In genomic region chr13:113394591-113394990, GRCm38 (mm10) we compare ENCODE assay signal across 13 mouse cellular contexts.
DNase-seq lines count a peak whose midpoint lies in the region; ATAC-seq and TF ChIP-seq lines count a peak whose summit lies in the region.
"Had no signal": no experiment of that assay in that cellular context is flagged by ENCODE, and none has a peak within 500 bp of the region (broad histone marks: within the 10 kb centered on the region; RNA-seq: fewer than 3 reads in every experiment).

No protein-coding gene starts in this region.

- TF ChIP-seq CTCF in stomach, postnatal 0 days (IDR thresholded peaks at IDR 0.05; ENCODE audit: low read depth): no peak
- no peak for TF ChIP-seq CTCF in layer of hippocampus, adult 2 months (conservative IDR thresholded peaks at IDR 0.05)

- no peak for ATAC-seq in kidney, embryonic 16.5 days (ENCODE audit: low FRiP score, low TSS enrichment)
- ATAC-seq in stomach, postnatal 0 days (ENCODE audit: low FRiP score, low TSS enrichment): no peak
- no peak for ATAC-seq in forebrain, embryonic 13.5 days
- ATAC-seq: hindbrain, postnatal 0 days had no signal

- H3K4me1 ChIP-seq in kidney, embryonic 16.5 days (ENCODE audit: insufficient read depth, low read length): no peaks in the 10 kb centered on the region
- no peaks in the 10 kb centered on the region for H3K4me1 ChIP-seq in stomach, postnatal 0 days (replicated peaks; ENCODE audit: control insufficient read depth, insufficient read depth)
- H3K4me1 ChIP-seq in forebrain, embryonic 13.5 days: no peaks in the 10 kb centered on the region
- H3K4me1 ChIP-seq: liver, embryonic 13.5 days had no signal

- no peak overlapping the region for H3K4me3 ChIP-seq in kidney, embryonic 16.5 days (ENCODE audit: low read length)
- H3K4me3 ChIP-seq in stomach, postnatal 0 days (ENCODE audit: low read depth, low read length): no peak overlapping the region
- no peak overlapping the region for H3K4me3 ChIP-seq in layer of hippocampus, adult 2 months
- H3K4me3 ChIP-seq in forebrain, embryonic 13.5 days: no peak overlapping the region
- H3K4me3 ChIP-seq: liver, embryonic 13.5 days had no signal

- WGBS in kidney, embryonic 16.5 days: 73% methylated on average over 15 of the region's 15 CpGs
- WGBS in stomach, postnatal 0 days: 65% methylated on average over 15 of the region's 15 CpGs
- WGBS in forebrain, embryonic 13.5 days: 92% methylated on average over 15 of the region's 15 CpGs

- no peaks in the 10 kb centered on the region for H3K36me3 ChIP-seq in kidney, embryonic 16.5 days (ENCODE audit: insufficient read depth, low read length)
- no peaks in the 10 kb centered on the region for H3K36me3 ChIP-seq in stomach, postnatal 0 days (ENCODE audit: control insufficient read depth, insufficient read depth, low read length)
- H3K36me3 ChIP-seq in forebrain, embryonic 13.5 days (ENCODE audit: poor library complexity, severe bottlenecking): no peaks in the 10 kb centered on the region
- H3K36me3 ChIP-seq: liver, embryonic 13.5 days had no signal

- TF ChIP-seq EP300 in stomach, postnatal 0 days (optimal IDR thresholded peaks at IDR 0.05): no peak

- no peak overlapping the region for H3K9ac ChIP-seq in kidney, embryonic 16.5 days (replicated peaks; ENCODE audit: low read length)
- H3K9ac ChIP-seq in stomach, postnatal 0 days (ENCODE audit: low read length): no peak overlapping the region
- H3K9ac ChIP-seq in forebrain, embryonic 13.5 days: no peak overlapping the region
- H3K9ac ChIP-seq: liver, embryonic 13.5 days had no signal

- H3K27me3 ChIP-seq in kidney, embryonic 16.5 days (ENCODE audit: insufficient read depth, low read length): no peaks in the 10 kb centered on the region
- no peaks in the 10 kb centered on the region for H3K27me3 ChIP-seq in stomach, postnatal 0 days (ENCODE audit: control insufficient read depth, insufficient read depth, low read length)
- no peaks in the 10 kb centered on the region for H3K27me3 ChIP-seq in forebrain, embryonic 13.5 days
- H3K27me3 ChIP-seq: liver, embryonic 13.5 days had no signal

- no peak overlapping the region for H3K27ac ChIP-seq in kidney, embryonic 16.5 days (ENCODE audit: low read length)
- H3K27ac ChIP-seq in stomach, postnatal 0 days (replicated peaks): no peak overlapping the region
- H3K27ac ChIP-seq in layer of hippocampus, adult 2 months: no peak overlapping the region
- no peak overlapping the region for H3K27ac ChIP-seq in forebrain, embryonic 13.5 days
- H3K27ac ChIP-seq: hindbrain, postnatal 0 days; liver, embryonic 13.5 days had no signal

- H3K9me3 ChIP-seq in kidney, embryonic 16.5 days (ENCODE audit: low read length): no peaks in the 10 kb centered on the region
- H3K9me3 ChIP-seq in stomach, postnatal 0 days (ENCODE audit: control insufficient read depth, low read length): no peaks in the 10 kb centered on the region
- H3K9me3 ChIP-seq in forebrain, embryonic 13.5 days (replicated peaks): no peaks in the 10 kb centered on the region
- H3K9me3 ChIP-seq: liver, embryonic 13.5 days had no signal

- no peak for DNase-seq in kidney, postnatal 14 days
- peak; percentile 13 for DNase-seq in right cerebral cortex, postnatal 4 days
- no peak for DNase-seq in right cerebral cortex, postnatal 25 days
- DNase-seq in gastrocnemius, postnatal 4 days (ENCODE audit: low spot score in 2 of 2): peak; percentile 46 to 72
- peak; percentile 14 for DNase-seq in stomach, postnatal 0 days (ENCODE audit: low spot score)
- no peak for DNase-seq in layer of hippocampus, adult 2 months (ENCODE audit: low spot score in 2 of 2)
- DNase-seq: adrenal gland, postnatal 10 days; liver, embryonic 13.5 days; spleen, adult 18-20 months; thymus, adult 18-20 months had no signal

- H3K4me2 ChIP-seq in kidney, embryonic 16.5 days (replicated peaks; ENCODE audit: low read depth, low read length): peak overlapping the region; percentile 5; the same call in 1 of the 2 replicates
- H3K4me2 ChIP-seq in stomach, postnatal 0 days (replicated peaks; ENCODE audit: low read depth): no peak overlapping the region; the same call in 1 of the 2 replicates
- H3K4me2 ChIP-seq in forebrain, embryonic 13.5 days: no peak overlapping the region
- H3K4me2 ChIP-seq: liver, embryonic 13.5 days had no signal

Comparison
In these comparisons a context has a peak if more than half of its experiments do, and no peak if none do; other contexts are left out.
1. DNase-seq: peak in right cerebral cortex, postnatal 4 days (single experiment), gastrocnemius, postnatal 4 days (2 of 2) and stomach, postnatal 0 days (single experiment); none in kidney, postnatal 14 days (single experiment), right cerebral cortex, postnatal 25 days (single experiment) and layer of hippocampus, adult 2 months (0 of 2).